Mouse (Mus musculus): ENCODE measurements at regions not wholly inside any gene's neighbourhood (a gene's known extent, or its start where the extent isn't known, plus 50 kb on each side); places are given as distances from the start of the nearest gene placed in this dataset.
"Not testable (repeated sequence)": the region's sequence is repeated elsewhere in the genome, so short reads cannot be mapped to it uniquely, and the experiment has no call there.

DNA sequence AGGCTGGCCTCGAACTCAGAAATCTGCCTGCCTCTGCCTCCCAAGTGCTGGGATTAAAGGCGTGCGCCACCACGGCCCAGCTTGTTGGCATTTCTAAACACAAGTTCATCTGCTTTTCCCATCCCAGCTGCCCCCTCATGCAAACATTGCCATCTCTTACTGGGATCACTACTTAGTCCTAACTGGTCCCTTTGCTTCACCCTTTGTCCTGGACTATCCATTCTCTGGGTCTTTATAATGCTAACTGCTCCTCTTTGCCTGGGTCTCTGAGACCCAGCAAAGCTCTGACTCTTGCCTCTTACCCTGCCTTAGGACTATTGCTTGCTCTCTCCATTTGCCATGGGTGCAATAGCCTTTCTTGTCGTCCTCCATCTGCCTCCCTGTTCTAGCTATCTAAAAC lies 103.7 kb downstream of the Dad1 start:
- no peak for DNase-seq (ENCODE audit: low spot score in 2 of 2)

DNA sequence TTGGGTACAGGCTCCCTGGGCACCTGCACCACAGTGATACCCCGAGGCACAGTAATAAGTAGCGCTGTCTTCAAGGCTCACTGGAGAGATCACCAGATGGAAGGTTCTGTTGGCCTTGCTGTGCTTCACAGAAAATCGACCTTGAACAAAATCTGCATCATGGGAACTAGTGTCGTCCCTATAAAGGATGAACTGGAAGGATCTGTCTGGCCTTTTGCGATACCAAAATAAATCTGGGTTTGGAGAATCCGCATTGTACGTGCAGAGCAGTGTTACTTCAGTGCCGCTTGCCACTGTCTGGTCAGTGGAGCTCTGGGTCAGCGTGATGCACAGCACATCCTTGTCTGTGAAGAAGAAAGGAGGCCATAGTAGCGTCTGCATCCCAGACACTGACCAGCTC lies 105.3 kb downstream of the Dad1 start:
- DNase-seq (ENCODE audit: low spot score in 2 of 2) = no peak

DNA sequence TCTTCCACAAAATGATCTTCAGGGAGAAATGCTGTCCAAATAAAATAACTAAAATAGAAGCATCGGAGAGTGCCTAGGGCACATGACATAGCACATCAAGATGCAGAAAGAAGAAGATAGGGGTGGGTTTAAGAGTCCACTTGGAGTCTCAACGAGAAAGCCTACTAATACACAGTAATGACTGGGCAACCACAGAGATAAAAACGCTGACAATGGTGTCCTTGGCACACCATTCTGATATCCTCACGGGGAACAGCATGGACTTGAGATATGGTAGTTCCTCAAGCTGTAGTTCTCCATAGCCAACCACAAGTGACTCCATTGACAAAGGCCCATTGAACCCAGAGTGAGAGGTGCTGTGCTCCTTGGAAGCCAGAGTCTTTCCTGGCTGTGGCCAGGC lies 105.8 kb downstream of the Dad1 start:
- DNase-seq (ENCODE audit: low spot score in 2 of 2) = no peak

DNA sequence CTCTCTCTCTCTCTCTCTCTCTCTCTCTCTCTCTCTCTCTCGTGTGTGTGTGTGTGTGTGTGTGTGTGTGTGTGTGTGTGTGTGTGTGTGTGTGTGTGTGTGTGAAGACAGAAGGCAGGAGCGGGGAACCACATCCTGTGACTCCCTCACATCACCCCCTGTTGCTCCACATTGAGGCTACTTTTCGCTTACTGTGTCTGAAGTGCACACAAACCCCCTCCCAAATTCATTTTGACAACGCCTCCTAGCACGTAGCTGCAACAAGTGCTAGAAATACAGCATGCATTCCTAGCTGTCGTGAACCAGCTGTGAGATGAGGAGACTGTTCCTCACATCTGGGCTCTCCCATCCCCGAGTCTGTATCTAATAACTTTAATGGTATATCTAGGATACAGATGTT lies 106.4 kb downstream of the Dad1 start:
- DNase-seq (ENCODE audit: low spot score in 2 of 2) = no peak

DNA sequence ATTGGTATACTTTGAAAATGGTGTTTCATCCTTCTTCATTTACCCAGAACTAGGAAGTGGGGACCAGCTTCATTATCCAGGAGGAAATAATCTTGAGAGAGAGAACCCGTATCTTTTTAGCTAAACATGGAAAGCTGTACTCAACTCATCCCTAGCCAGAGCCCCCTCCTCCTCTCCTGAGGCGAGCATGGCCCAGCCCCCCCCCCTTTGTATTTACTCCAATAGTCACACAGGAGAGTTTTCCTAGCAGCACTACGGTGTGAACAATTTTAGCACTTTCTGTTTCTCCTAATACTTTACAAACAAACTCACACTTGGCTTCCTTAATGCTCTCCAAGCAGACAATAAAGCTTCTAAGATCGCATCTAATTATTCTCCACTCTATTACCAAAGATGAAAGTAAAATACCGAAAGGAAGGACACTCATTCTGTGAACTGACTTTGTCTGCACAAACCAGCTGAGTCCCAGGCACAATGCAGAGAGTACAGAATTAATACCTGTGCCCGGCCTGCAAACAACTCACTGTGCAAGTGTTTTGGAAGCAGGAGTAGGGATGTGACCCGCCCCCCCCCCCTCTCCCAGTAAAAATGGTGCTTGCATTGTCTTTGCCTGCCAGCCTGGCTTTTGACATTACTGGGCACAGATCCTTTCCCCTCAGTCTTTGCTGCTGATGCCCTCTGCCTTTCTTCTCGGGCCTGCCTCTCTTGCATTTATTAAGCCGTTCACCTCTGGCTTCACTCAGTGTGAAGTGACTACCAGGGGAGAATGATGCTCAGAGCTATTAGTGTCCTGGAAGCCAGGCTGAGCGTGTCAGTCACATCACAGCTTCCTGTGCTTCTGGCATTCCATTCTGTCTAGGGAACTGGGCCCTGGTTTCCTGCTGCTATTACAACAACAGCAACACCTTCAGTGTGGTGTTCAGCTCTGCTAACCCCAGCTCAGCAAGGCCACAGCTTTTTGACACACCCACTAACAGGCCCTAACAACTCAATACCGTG lies 107.9 kb downstream of the Dad1 start:
- no peak for DNase-seq (ENCODE audit: low spot score in 2 of 2)

DNA sequence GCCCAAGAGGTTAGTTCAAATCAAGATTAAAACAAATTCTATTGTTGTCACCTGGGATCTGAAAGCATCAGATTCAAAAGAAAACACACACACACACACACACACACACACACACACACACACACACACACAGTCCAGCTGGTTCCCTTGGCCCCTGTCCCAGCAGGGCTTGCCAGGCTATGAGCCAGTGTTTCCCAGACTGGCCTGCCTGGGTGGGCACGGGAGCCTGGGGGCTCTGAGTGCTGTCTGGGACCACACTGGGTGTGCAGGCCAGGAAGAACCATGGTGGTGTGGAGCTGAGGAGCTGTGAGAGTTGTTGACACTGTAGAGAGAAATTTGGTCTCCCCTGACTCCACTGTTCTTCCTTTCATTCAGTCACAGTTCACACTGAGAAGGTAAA lies 110.1 kb downstream of the Dad1 start:
- no peak for DNase-seq (ENCODE audit: low spot score in 2 of 2)

DNA sequence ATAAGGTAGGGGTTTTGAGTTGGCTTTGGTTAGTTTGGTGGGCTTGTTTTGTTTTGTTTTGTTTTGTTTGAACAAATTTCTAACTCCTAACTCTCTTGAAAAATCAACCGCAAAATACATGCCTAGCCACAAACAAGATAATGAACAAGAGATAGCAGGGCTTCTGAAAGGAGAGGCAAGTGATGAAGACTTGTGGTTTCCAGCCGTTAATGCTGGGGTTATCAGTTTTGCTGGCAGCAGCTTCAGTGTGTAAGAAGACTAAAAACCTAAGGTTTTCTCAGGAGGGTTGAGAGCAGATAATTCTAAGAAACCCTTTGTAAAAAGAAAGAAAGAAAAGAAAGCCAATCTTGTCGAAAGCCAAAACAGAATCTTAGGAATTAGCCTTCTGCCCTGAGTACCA lies 115.6 kb downstream of the Dad1 start:
- DNase-seq (ENCODE audit: low spot score in 2 of 2) = no peak

DNA sequence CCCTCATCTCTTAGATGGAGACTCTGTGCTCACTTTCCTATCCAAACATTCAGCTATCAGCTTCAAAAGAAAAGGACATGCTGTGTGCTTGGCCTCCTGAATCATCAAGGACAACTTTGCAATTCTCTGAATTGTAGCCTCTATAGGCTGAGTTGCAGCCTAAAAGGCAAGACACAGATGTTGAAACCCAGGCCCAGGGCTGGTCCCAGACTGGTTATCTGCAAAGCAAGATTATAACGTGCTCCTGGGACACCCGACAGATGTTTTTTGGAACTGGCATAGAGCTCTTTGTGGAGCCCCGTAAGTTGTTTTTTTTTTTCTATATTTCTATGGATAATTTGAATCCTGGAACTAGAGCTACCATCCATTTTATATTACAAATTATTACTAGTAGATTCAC lies 117.4 kb downstream of the Dad1 start:
- no peak for DNase-seq (ENCODE audit: low spot score in 2 of 2)

DNA sequence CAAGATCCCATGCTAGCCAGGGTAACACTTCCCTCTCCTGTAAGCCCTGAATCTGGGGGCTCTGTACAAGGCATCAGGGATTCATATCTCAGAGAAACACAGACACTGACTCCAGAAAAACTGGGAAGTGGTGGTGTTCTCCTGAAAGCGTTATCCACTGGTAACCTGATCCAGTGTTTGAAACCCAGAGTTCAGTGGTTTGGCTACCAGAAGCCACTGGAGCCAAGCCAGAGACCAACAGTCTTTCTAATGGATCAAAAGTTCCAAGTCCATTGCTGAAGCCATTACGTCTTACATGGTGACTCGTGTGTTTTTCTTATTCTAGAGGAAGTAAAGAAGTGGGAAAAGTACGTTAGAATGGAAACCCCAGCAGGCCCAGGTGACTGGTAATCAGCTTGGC lies 125.6 kb downstream of the Dad1 start:
- no peak for DNase-seq (ENCODE audit: low spot score in 2 of 2)

DNA sequence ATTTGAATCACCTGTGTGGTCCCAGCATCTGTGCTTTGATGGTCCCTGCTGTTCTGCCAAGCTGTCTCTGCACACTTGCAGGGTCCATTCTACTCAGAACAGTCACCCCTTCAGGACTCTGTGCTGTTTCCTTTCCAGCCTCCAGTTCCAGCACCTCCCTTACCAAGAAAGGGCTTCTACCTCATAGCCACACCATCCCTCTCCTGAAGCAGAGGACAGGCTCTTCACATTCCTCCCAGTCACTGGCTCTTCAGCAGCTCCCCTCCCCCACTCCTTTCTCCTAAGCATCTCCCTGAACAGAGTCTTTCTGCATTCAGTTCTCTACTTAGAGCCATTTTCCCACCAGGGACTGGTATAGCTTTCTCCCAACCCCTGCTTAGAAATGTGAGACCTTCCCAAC lies 128.4 kb downstream of the Dad1 start:
- DNase-seq (ENCODE audit: low spot score in 2 of 2) = no peak

DNA sequence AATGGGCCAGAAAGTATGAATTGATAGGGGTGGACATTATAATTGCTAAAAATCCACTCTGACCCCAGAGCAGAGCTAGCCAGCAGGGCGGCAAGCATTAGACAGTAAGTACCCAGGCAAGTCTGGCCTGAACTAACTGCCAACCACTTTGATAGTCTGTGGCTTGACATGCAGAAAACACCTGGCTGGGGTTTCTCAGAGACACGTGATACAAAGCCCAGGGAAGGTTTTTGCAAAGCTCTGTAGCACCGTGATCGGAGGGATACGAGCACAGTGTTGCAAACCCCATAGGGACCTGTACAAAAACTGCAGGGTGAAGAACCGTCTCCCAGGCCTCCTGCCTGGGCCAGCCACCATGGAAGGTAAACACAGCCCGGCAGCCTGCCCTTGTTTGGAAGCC lies 131.9 kb downstream of the Dad1 start:
- no peak for DNase-seq (ENCODE audit: low spot score in 2 of 2)

DNA sequence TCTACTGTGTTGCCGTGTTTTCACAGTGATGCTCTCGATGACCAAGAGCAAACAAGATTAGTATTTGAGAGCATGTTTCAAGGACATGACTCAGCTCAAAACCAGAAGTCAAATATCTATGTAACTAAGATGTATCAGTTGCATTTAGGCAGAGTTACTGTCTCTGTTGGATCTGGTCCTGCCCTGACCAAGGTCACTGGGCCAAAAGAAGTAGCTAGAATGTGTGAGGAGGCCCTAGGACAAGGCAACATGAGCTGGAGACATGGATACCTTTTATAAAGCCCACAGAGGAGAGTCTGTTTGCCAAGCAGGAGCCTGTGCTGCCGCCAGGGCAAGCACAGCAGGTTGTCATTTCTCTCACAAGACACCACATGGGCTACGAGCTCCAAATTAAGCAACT lies 132.6 kb downstream of the Dad1 start:
- no peak for DNase-seq (ENCODE audit: low spot score in 2 of 2)

DNA sequence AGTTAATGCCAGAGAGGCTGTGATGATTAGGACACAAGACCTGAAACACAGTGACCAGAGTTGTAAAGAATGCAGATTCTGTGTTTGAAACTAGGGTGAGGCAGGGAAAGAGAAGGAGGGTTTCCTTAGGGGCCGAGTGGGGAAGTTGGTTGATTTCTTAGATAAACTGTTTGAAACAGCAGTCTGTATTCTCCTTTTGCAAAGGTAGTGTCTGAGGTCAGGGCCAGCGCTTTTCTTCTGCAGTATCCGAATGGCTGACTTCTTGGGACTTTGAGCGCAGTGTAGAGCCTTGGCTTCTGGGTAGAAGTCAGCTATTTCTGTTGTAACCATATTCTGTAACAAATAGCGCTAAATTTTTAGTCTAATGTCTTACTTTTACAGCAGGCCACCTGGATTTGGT lies 133.7 kb downstream of the Dad1 start:
- DNase-seq (ENCODE audit: low spot score in 2 of 2) = no peak

DNA sequence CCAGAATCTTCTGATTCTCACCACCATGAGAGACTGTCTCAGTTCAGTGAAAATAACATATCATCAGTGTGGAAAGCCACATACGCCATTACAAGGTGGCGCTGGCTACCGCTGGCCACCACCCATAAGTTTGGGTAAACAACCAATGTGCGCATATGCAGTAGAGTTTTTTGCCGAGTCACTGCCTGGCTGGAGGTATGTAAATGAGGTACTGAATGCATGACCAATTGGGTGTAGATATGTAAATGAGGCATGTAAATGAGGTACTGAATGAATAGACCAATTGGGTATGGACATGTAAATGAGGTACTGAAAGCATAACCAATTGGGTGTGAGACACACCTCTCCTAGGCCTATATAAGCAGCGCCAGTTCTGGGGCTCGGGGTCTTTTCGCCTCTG lies 136.3 kb downstream of the Dad1 start:
- not testable (repeated sequence) for DNase-seq (ENCODE audit: low spot score in 2 of 2)

DNA sequence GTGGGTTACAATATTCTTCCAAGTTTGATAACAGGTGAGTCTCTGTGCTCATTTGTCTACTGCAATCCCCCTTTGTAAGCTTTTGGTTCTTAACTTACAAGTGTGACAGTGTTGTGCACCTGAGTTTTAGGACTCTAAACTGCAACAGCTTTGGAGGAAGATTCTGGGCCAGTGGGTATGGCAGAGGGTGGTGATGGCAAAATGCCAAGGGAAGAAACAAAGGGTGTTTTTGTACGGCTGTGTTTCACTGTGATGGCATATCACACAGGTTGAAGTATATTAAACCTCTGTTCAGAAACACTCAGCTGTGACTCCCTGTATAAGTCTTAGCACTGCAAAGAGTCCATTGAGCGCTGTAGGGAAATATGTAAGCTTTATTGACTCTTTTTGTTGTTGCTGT lies 140.7 kb downstream of the Dad1 start:
- DNase-seq (ENCODE audit: low spot score in 2 of 2) = no peak

DNA sequence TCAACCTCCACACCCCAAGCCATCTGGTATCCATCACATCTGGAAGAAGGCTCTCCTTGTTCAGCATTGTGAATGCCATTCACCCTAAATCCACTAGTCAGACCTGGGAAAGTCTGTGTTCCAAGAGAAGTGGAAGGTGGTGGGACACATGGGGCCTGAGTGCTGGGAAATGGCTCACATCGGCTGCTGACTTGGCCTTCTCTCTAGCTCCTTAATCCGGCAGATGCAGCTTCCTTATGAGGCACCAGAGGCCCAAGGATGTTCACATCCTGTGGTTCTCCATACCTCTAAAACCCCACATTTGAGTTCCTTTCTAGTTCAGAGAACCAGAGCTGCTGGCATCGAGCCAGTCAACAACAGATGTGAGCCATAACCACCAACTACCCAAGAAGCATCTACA lies 142.9 kb downstream of the Dad1 start:
- DNase-seq (ENCODE audit: low spot score in 2 of 2) = peak in 1 of 2 experiments; percentile 31

DNA sequence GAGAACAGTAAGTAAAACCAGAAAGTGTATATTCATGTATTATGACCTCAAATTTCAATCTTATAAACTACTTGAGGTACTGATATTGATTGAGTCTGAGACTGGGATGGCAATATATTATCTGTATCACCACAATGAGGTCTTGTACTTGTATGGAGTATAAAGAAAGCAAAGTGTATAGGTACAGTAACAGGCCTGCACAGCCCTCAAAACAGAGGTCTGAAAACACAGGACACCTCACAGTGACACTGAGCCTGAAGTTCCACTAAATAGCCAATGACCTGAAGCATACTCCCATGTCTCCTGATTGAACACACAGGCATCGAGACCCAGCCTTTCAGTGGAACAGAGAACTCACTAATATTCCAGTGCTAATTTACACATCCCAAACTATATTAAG lies 144.8 kb downstream of the Dad1 start:
- DNase-seq (ENCODE audit: low spot score in 2 of 2) = no peak

DNA sequence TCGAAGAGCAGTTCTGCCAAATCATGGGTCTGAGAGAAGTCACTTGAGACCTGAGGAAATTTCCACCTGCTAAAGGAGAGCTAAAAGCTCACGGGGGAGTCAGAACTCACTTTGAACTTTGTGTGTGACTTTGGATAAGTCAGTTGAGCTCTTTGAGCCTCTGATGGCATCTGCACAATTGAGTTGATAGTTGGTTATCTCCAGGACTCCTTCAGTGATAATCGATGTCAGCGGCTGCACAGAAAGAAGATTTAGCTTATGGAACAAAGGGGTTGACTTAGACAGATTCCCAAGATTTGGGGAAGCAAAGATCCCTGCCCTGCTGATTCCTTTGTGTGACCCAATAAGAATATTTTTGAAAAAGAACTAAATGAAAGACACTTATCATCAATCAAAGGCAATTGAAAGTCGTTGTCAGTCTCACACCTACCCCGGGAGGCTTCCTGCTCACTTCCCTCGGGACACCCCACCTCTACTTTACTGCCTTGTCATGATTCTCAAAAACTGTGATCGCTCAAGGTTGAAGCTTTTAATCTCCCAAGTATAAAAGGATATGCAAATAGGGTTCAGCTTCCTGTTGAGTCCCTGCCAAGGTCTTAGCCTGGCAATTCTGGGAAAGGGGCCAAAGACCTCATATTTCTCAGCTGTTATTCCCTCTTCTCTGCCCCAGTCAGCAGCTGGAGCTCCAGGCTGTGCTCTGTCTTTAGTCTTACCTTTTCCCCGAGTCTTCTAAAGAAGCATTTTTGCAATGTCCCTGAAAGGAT lies 145.4 kb downstream of the Dad1 start:
- DNase-seq (ENCODE audit: low spot score in 2 of 2) = peak in 1 of 2 experiments; percentile 33

DNA sequence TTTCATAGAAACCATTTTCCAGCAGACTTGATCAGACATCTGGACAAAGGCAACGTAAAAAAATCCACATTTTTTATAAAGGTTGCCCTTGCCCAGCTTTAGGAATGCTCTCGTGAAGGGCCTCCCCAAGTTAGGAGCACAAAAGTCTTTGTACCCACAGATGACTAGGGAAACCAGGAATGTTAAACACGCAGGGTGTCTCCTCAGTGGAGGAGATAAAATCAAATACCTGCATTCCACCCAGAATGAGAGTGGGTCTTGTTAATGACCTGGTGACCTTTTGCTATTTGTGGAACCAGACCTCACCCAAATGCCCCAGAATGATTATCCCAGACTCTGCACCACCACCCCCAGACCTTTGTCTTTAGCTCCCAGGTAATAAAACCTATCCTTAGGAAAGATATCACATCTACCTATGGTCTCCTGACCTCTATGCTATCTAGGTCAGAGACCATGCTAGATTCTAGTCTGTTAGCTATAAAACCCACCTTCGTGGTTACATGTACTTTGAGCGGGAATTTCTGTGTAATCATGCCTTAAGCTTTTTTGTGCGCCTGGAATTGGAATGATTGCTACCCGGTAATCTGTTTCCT lies 146.6 kb downstream of the Dad1 start:
- DNase-seq (ENCODE audit: low spot score in 2 of 2) = no peak

DNA sequence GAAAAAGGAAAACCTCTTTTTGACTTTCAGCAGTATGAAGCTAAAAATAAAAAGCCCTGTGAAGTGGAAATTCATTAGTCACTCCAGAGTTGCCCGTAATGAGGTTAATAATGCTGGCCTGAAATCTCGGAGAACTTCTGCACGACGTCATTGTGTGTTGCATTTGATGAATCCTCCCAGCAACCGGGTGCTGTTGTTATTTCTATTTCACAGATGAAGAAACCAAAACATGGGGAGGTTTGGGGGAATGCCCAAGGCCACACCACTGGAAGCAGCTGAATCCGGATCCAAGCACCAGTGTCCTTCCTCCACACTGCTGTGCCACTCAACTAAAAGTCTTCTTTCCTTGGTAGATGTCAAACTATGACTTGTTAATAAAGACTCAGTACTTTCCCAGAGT lies 149.7 kb downstream of the Dad1 start:
- no peak for DNase-seq (ENCODE audit: low spot score in 2 of 2)

DNA sequence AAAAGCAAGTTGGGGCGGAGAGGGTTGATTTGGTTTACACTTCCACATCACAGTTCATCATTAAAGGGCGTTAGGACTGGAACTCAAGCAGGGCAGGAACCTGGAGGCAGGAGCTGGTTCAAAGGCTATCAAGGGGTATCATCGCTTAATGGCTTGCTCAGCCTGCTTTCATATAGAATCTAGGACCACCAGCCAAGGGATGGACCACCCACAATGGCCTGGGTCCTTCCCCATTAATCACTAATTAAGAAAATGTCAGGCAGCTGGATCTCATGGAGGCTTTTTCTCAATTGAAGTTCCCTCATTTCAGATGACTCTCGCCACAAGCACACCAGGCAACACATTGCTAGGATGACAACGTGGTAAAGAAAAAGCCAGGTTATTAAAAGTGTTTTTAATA lies 150.4 kb downstream of the Dad1 start:
- no peak for DNase-seq (ENCODE audit: low spot score in 2 of 2)

DNA sequence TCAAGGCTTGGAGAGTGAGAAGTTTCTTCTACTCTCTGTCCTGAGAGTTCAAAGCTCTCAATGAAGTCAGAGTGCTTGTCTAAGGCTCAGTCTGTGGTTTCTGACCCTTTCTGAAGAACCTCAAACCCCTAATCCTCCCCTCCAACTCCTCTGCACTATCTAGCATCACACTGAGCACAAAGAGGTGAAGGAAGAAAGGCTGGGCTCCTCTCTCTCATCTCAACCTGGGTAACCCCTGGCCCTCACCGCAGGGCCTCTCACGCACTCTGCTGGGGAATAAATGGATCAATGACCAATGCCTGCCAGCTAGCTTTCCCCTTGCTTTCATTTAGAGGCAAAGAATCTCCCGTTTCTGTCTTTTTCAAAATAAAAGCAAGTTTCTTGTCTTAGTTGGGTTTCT lies 150.8 kb downstream of the Dad1 start:
- DNase-seq (ENCODE audit: low spot score in 2 of 2) = no peak

All from gastrocnemius, postnatal 4 days (tissue).